Mouse (Mus musculus): ENCODE results near the gene Dmkn. TPM values are rescaled to one million over a fixed set of nuclear protein-coding genes. Genes with fewer than 3 reads are reported as not detected.

Gene Dmkn
- polyA plus RNA-seq, 1 experiment = 0.99 TPM

DNA sequence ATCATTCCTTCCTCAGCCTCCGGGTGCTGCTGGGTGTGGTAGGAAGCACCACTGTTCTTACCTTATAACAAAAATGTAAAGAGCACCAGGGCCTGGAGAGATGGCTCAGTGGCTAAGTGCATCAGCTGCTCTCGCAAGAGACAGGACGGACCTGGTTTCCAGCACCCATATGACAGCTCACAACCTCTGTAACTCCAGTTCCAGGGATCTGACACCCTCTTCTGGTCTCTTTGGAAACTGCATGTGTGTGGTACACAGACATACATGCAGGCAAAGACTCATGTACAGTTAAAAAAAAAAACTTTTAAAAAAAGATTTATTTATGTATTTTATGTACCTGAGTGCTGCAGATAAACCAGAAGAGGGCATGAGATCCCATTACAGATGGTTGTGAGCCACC lies 39.7 kb downstream of the Dmkn start:
- no peak overlapping the region for H3K4me3 ChIP-seq (ENCODE audit: low read depth, low read length)

GRCm38 (mm10) chr7:30804026-30804715 lies 40.6 kb downstream of the Dmkn start:
- peaks cover 9% of the 10 kb centered on the region; the same call in 1 of the 2 replicates for H3K9me3 ChIP-seq (replicated peaks; ENCODE audit: control insufficient read depth, insufficient read depth, low read length, poor library complexity, severe bottlenecking)
- H3K27me3 ChIP-seq (ENCODE audit: control insufficient read depth, insufficient read depth, low read length, poor library complexity, severe bottlenecking) = no peaks in the 10 kb centered on the region
- no peaks in the 10 kb centered on the region for H3K4me1 ChIP-seq (ENCODE audit: control insufficient read depth, insufficient read depth, low read length)
- H3K9ac ChIP-seq (ENCODE audit: low read depth, poor library complexity, severe bottlenecking) = no peak overlapping the region
- H3K36me3 ChIP-seq (ENCODE audit: control insufficient read depth, insufficient read depth, low read length, poor library complexity, severe bottlenecking) = no peaks in the 10 kb centered on the region
- no peak for TF ChIP-seq EP300 (IDR thresholded peaks at IDR 0.05; ENCODE audit: insufficient read depth, low read depth, low read length)
- TF ChIP-seq POLR2A (IDR thresholded peaks at IDR 0.05; ENCODE audit: insufficient read depth, low read length) = no peak
- no peak for TF ChIP-seq CTCF (IDR thresholded peaks at IDR 0.05; ENCODE audit: low read depth, low read length)
- no peak overlapping the region for H3K27ac ChIP-seq (ENCODE audit: insufficient read depth, low read length)
- H3K4me3 ChIP-seq (ENCODE audit: low read depth, low read length) = no peak overlapping the region

More for the DNA sequence above, 39.7 kb downstream of the Dmkn start:
- Histone ChIP-seq H3K27me3 (ENCODE audit: control insufficient read depth, insufficient read depth, low read length, poor library complexity, severe bottlenecking) (no peaks in the 10 kb centered on the region), H3K4me1 (ENCODE audit: control insufficient read depth, insufficient read depth, low read length) (no peaks in the 10 kb centered on the region), H3K9ac (ENCODE audit: low read depth, poor library complexity, severe bottlenecking) (no peak overlapping the region), H3K27ac (ENCODE audit: insufficient read depth, low read length) (no peak overlapping the region), H3K9me3 (replicated peaks; ENCODE audit: control insufficient read depth, insufficient read depth, low read length, poor library complexity, severe bottlenecking) (peaks cover 9% of the 10 kb centered on the region; the same call in 1 of the 2 replicates), H3K36me3 (ENCODE audit: control insufficient read depth, insufficient read depth, low read length, poor library complexity, severe bottlenecking) (no peaks in the 10 kb centered on the region)
- TF ChIP-seq POLR2A (IDR thresholded peaks at IDR 0.05; ENCODE audit: insufficient read depth, low read length) (no peak), CTCF (IDR thresholded peaks at IDR 0.05; ENCODE audit: low read depth, low read length) (peak; percentile 5)

DNA sequence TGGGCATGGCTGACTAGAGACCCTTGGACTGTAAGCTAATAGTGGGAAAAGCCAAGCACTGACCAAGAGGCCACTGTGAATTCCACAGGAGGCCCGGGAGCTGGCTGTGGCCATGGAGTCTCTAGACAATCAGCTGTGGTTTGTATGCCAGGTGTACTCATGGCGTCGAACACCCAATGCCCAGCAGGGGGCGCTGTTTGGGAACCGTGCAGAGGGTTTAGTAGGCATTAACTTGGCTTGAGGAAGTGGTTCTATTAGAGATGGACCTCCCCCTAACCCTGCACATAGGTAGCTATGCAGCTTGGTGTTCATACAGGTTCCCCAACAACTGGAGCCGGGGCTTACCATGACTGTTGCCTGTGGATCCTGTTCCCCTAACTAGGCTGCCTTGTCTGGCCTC lies 42.4 kb downstream of the Dmkn start:
- TF ChIP-seq POLR2A (IDR thresholded peaks at IDR 0.05; ENCODE audit: insufficient read depth, low read length) (no peak), CTCF (IDR thresholded peaks at IDR 0.05; ENCODE audit: low read depth, low read length) (peak; percentile 88), EP300 (IDR thresholded peaks at IDR 0.05; ENCODE audit: insufficient read depth, low read depth, low read length) (no peak)
- H3K4me1 ChIP-seq (ENCODE audit: control insufficient read depth, insufficient read depth, low read length) = no peaks in the 10 kb centered on the region
- no peaks in the 10 kb centered on the region for H3K36me3 ChIP-seq (ENCODE audit: control insufficient read depth, insufficient read depth, low read length, poor library complexity, severe bottlenecking)
- no peaks in the 10 kb centered on the region for H3K9me3 ChIP-seq (replicated peaks; ENCODE audit: control insufficient read depth, insufficient read depth, low read length, poor library complexity, severe bottlenecking)
- H3K9ac ChIP-seq (ENCODE audit: low read depth, poor library complexity, severe bottlenecking) = no peak overlapping the region
- H3K4me3 ChIP-seq (ENCODE audit: low read depth, low read length) = no peak overlapping the region
- no peak overlapping the region for H3K27ac ChIP-seq (ENCODE audit: insufficient read depth, low read length)
- no peaks in the 10 kb centered on the region for H3K27me3 ChIP-seq (ENCODE audit: control insufficient read depth, insufficient read depth, low read length, poor library complexity, severe bottlenecking)

GRCm38 (mm10) chr7:30810319-30810718 lies 46.8 kb downstream of the Dmkn start:
- Histone ChIP-seq H3K27me3 (ENCODE audit: control insufficient read depth, insufficient read depth, low read length, poor library complexity, severe bottlenecking) (no peaks in the 10 kb centered on the region), H3K9me3 (replicated peaks; ENCODE audit: control insufficient read depth, insufficient read depth, low read length, poor library complexity, severe bottlenecking) (no peaks in the 10 kb centered on the region), H3K9ac (ENCODE audit: low read depth, poor library complexity, severe bottlenecking) (peak overlapping the region; percentile 9; the same call in 1 of the 2 replicates), H3K4me3 (ENCODE audit: low read depth, low read length) (peak overlapping the region; percentile 10; the same call in 1 of the 2 replicates), H3K27ac (ENCODE audit: insufficient read depth, low read length) (no peak overlapping the region), H3K36me3 (ENCODE audit: control insufficient read depth, insufficient read depth, low read length, poor library complexity, severe bottlenecking) (no peaks in the 10 kb centered on the region), H3K4me1 (ENCODE audit: control insufficient read depth, insufficient read depth, low read length) (no peaks in the 10 kb centered on the region)
- TF ChIP-seq CTCF (IDR thresholded peaks at IDR 0.05; ENCODE audit: low read depth, low read length) (peak; percentile 68), POLR2A (IDR thresholded peaks at IDR 0.05; ENCODE audit: insufficient read depth, low read length) (no peak)

DNA sequence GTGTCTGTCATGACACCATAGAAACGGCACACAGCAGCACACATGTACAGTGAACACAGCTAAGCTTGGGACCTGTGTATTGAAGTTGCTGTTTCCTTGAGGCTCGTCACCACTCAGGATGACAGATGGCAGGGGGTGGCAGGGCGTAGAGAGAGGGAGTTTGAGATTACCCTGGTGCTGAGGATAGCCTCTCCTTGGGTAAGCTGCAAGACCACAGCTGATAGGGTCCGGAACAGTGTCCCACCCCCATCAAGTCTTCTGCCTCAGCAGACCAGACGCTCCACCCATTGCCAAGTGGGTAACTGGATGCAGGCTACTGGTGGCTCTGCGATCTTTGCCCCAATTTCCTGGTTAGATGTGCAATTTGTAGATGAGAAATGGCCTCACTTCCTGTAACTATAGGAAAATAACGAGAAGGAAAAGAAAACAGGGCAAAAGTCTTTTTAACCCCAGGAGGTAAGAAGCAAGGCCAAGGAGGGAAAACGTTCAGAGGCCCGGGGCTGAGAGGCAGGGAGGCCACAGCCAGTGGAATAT lies 48.3 kb downstream of the Dmkn start:
- H3K36me3 ChIP-seq (ENCODE audit: control insufficient read depth, insufficient read depth, low read length, poor library complexity, severe bottlenecking) = no peaks in the 10 kb centered on the region
- no peak overlapping the region for H3K9ac ChIP-seq (ENCODE audit: low read depth, poor library complexity, severe bottlenecking)
- H3K27ac ChIP-seq (ENCODE audit: insufficient read depth, low read length) = no peak overlapping the region
- H3K4me3 ChIP-seq (ENCODE audit: low read depth, low read length) = no peak overlapping the region
- H3K9me3 ChIP-seq (replicated peaks; ENCODE audit: control insufficient read depth, insufficient read depth, low read length, poor library complexity, severe bottlenecking) = no peaks in the 10 kb centered on the region
- no peaks in the 10 kb centered on the region for H3K27me3 ChIP-seq (ENCODE audit: control insufficient read depth, insufficient read depth, low read length, poor library complexity, severe bottlenecking)
- no peak for TF ChIP-seq CTCF (IDR thresholded peaks at IDR 0.05; ENCODE audit: low read depth, low read length)
- no peak for TF ChIP-seq POLR2A (IDR thresholded peaks at IDR 0.05; ENCODE audit: insufficient read depth, low read length)
- TF ChIP-seq EP300 (IDR thresholded peaks at IDR 0.05; ENCODE audit: insufficient read depth, low read depth, low read length) = no peak
- H3K4me1 ChIP-seq (ENCODE audit: control insufficient read depth, insufficient read depth, low read length) = no peaks in the 10 kb centered on the region

GRCm38 (mm10) chr7:30812291-30812807 lies 48.8 kb downstream of the Dmkn start:
- no peaks in the 10 kb centered on the region for H3K36me3 ChIP-seq (ENCODE audit: control insufficient read depth, insufficient read depth, low read length, poor library complexity, severe bottlenecking)
- no peak overlapping the region for H3K4me3 ChIP-seq (ENCODE audit: low read depth, low read length)
- H3K9me3 ChIP-seq (replicated peaks; ENCODE audit: control insufficient read depth, insufficient read depth, low read length, poor library complexity, severe bottlenecking) = no peaks in the 10 kb centered on the region
- H3K9ac ChIP-seq (ENCODE audit: low read depth, poor library complexity, severe bottlenecking) = no peak overlapping the region
- H3K27me3 ChIP-seq (ENCODE audit: control insufficient read depth, insufficient read depth, low read length, poor library complexity, severe bottlenecking) = no peaks in the 10 kb centered on the region
- no peak overlapping the region for H3K27ac ChIP-seq (ENCODE audit: insufficient read depth, low read length)
- TF ChIP-seq POLR2A (IDR thresholded peaks at IDR 0.05; ENCODE audit: insufficient read depth, low read length) (no peak), CTCF (IDR thresholded peaks at IDR 0.05; ENCODE audit: low read depth, low read length) (no peak), EP300 (IDR thresholded peaks at IDR 0.05; ENCODE audit: insufficient read depth, low read depth, low read length) (no peak)
- H3K4me1 ChIP-seq (ENCODE audit: control insufficient read depth, insufficient read depth, low read length) = no peaks in the 10 kb centered on the region

All from ES-Bruce4 (cell line).